Mouse (Mus musculus) hindbrain, embryonic 13.5 days (tissue): ENCODE data around the gene Tspan10. TPM values are rescaled to one million over a fixed set of nuclear protein-coding genes. Genes with fewer than 3 reads are reported as not detected.
"Not testable (repeated sequence)": the region's sequence is repeated elsewhere in the genome, so short reads cannot be mapped to it uniquely, and the experiment has no call there.

ENCODE experiments used
- ATAC-seq: fragments of 200-750 bp; cut with Nextera tagmentation; 2 replicates; pipeline ENCODE4 v1.8.0; 2017; ENCODE audit warnings: moderate TSS enrichment; ENCODE audit not compliant: low FRiP score
- H3K27ac ChIP-seq: fragments of 300-500 bp; sonication (generic); 2 replicates; pipeline ENCODE4 v1.5.1; 2015; ENCODE audit warnings: inconsistent platforms, mild to moderate bottlenecking, moderate library complexity
- H3K27me3 ChIP-seq: fragments of 300-500 bp; sonication (generic); 2 replicates; pipeline ENCODE4 v1.6.1; 2015; ENCODE audit warnings: mild to moderate bottlenecking, inconsistent platforms
- H3K36me3 ChIP-seq: fragments of 300-500 bp; sonication (generic); 2 replicates; pipeline ENCODE4 v1.6.1; 2015; ENCODE audit warnings: mild to moderate bottlenecking, inconsistent platforms
- H3K4me1 ChIP-seq: fragments of 300-500 bp; sonication (generic); replicated peaks from 2 replicates; pipeline ENCODE4 v1.6.1; 2015; ENCODE audit warnings: inconsistent platforms
- H3K4me2 ChIP-seq: fragments of 300-500 bp; sonication (generic); 2 replicates; pipeline ENCODE4 v1.6.1; 2015; ENCODE audit warnings: inconsistent platforms, mild to moderate bottlenecking, moderate library complexity
- H3K4me3 ChIP-seq: fragments of 300-500 bp; sonication (generic); 2 replicates; pipeline ENCODE4 v1.5.1; 2015; ENCODE audit warnings: mild to moderate bottlenecking, inconsistent platforms
- H3K9ac ChIP-seq: fragments of 300-500 bp; sonication (generic); 2 replicates; pipeline ENCODE4 v1.6.1; 2015; ENCODE audit warnings: mild to moderate bottlenecking, inconsistent platforms
- H3K9me3 ChIP-seq: fragments of 300-500 bp; sonication (generic); 2 replicates; pipeline ENCODE4 v1.6.1; 2016; ENCODE audit warnings: inconsistent platforms
- WGBS: fragments of 180-500 bp; shearing (Covaris S2); methylation state at CpG from one replicate; pipeline ENCODE4 v1.1.7; 2015; 5-methylcytosine and 5-hydroxymethylcytosine counted together
- polyA plus RNA-seq: library from polyadenylated mRNA; unstranded; fragments of >200 nt; fragmentation: Nextera tagmentation; extraction: Ambion mirVana; gene quantifications from 2 replicates; pipeline ENCODE4 v1.2.1, GENCODE M21; 2015

Gene Tspan10
- not detected in 2 replicates for polyA plus RNA-seq

DNA sequence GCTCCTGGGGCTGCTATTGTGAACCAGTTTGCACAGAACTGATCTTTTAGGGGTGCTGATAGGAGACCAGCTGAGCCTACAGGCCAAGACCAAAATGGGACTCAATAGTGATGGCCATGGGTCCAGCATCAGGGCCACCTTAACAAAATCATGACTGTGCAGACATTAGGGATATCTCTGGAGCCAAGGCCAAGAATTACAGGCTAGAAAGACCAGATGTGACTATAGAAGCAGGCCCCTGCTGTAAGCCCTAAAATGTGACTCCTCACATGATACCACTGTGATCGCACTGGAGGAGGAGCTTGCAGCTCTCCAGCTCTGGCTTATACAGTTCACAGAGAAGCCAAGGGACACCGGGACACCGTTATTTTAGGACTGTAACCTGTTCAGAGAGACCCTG is at the start of gene Tspan10:
Gene Tspan10, plus strand, starts transcription at position 301 of the 400 bp plus-strand sequence.
- no peak within 1 kb of the TSS for H3K9ac ChIP-seq
- no peak for ATAC-seq

DNA sequence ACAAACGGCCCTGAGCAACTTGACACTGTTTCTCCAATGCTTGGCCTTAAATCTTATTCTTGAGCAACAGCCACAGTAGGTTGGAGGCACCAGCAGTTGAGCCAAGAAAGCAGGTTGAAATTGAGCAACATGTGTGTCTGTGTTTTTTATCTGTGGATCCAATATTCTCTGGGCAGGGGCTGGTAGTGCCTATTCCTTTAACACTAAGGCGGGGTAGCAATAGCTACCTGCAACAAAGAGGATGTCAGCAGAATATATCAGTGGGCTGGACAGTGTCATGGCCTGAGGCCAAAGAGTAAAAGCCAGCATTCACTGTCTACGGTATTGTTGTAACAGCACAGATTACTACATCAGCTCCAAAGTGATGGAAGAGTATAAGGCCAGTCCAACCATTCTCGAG is 46.8 kb upstream of the Tspan10 start:
- Histone ChIP-seq H3K27me3 (no peaks in the 10 kb centered on the region), H3K4me2 (no peak overlapping the region), H3K4me3 (no peak overlapping the region), H3K4me1 (no peaks in the 10 kb centered on the region), H3K36me3 (peaks cover 72% of the 10 kb centered on the region), H3K27ac (no peak overlapping the region), H3K9ac (no peak overlapping the region), H3K9me3 (no peaks in the 10 kb centered on the region)
- WGBS, result 83% methylated on average over 4 of the region's 4 CpGs
- ATAC-seq, result no peak

More for the DNA sequence above, at the start of gene Tspan10:
- H3K4me3 ChIP-seq, result no peak within 1 kb of the TSS
- no peaks in the 10 kb centered on the region for H3K36me3 ChIP-seq
- WGBS, result 94% methylated on average over 3 of the region's 3 CpGs
- H3K9me3 ChIP-seq, result no peaks in the 10 kb centered on the region
- no peak within 1 kb of the TSS for H3K27ac ChIP-seq
- H3K4me1 ChIP-seq, result no peaks in the 10 kb centered on the region
- H3K4me2 ChIP-seq, result no peak within 1 kb of the TSS
- no peaks in the 10 kb centered on the region for H3K27me3 ChIP-seq

DNA sequence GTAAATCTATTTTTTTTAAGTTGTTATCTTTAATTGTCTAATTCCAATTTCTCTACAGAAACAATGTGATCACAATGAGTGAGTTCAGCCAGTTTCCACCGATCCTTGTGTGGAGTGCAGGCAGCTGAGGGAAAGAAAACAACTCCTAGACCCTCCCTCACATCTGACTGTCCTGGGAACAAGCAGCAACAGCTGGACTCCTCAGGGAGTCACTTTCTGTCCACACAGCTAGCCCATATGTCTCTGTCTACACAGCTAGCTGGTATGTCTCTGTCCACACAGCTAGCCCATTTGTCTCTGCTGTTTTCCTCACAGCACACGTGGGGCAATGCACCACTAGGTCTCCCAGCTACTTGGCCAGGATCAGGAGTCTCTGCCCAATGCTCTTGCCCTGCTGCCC is 44.8 kb upstream of the Tspan10 start:
- Histone ChIP-seq H3K36me3 (peaks cover 80% of the 10 kb centered on the region), H3K4me3 (no peak overlapping the region), H3K27me3 (no peaks in the 10 kb centered on the region), H3K4me1 (no peaks in the 10 kb centered on the region), H3K9ac (no peak overlapping the region), H3K4me2 (no peak overlapping the region), H3K27ac (no peak overlapping the region), H3K9me3 (no peaks in the 10 kb centered on the region)
- WGBS, result 79% methylated on average over 2 of the region's 2 CpGs
- ATAC-seq, result no peak

DNA sequence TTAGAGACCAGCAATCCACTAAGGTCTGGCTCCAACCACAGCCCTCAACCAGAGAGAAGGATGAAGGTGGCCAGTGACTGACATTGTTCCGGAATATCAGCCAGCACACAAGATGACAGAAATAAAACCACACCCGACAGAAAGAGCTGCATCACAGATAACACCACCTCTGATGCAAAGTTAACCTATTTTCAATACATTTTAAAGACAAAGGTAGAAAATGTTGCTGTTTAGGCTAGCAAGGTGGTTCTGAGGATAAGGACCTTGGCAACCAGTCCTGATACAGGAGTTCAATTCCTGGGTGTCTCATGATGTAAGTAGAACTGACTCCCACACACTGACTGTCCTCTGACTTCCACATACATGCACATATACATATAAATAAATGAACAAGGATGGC is 43.1 kb upstream of the Tspan10 start:
- Histone ChIP-seq H3K4me2 (no peak overlapping the region), H3K27me3 (no peaks in the 10 kb centered on the region), H3K9ac (no peak overlapping the region), H3K27ac (no peak overlapping the region), H3K4me1 (no peaks in the 10 kb centered on the region), H3K36me3 (peaks cover 79% of the 10 kb centered on the region), H3K4me3 (no peak overlapping the region), H3K9me3 (no peaks in the 10 kb centered on the region)
- 96% methylated on average over 2 of the region's 2 CpGs for WGBS
- no peak for ATAC-seq

DNA sequence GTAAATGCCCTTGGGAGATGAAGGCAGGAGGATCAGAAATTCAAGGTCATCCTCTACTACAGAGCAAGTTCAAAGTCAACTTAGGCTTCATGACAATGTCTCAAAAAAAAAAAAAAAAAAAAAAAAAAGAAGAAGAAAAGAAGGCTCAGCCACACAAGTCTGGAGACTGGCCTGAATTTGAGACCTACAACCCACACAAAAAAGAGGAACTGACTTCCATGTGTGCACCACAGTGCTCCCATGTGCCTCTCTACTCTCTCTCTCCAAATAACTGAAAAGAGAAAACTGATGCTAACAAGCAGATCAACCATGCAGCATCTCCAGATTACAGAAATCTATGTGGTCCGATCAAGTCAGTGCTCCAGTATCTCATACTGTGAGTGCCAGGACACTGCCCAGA is 37.6 kb upstream of the Tspan10 start:
- no peak overlapping the region for H3K9ac ChIP-seq
- H3K4me1 ChIP-seq, result no peaks in the 10 kb centered on the region
- H3K27me3 ChIP-seq, result no peaks in the 10 kb centered on the region
- no peak overlapping the region for H3K4me2 ChIP-seq
- no peaks in the 10 kb centered on the region for H3K9me3 ChIP-seq
- no peak overlapping the region for H3K27ac ChIP-seq
- peaks cover 96% of the 10 kb centered on the region for H3K36me3 ChIP-seq
- no peak for ATAC-seq
- 94% methylated on average over 1 of the region's 1 CpGs for WGBS
- no peak overlapping the region for H3K4me3 ChIP-seq

DNA sequence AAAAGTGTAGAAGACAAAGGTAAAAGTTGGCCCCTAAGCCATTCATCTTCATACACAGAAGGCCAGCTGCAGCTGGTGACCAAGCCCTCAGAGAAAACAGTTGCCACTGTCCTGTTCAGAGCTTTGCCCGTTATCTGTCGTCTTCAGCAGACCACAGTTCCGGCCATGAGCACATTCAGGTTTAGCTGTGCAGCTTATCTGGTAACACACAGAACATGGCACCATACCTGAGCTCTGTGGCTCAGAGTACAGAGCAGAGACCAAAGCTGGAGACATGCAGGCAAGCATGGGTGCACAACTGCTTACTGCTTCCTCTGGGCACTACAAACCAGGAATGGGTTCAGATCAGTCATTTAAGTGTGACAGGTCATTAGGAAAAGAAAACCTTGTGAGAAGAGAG is 36.6 kb upstream of the Tspan10 start:
- WGBS, result 96% methylated on average over 3 of the region's 3 CpGs
- H3K9ac ChIP-seq, result no peak overlapping the region
- no peaks in the 10 kb centered on the region for H3K9me3 ChIP-seq
- H3K27me3 ChIP-seq, result no peaks in the 10 kb centered on the region
- no peaks in the 10 kb centered on the region for H3K4me1 ChIP-seq
- no peak for ATAC-seq
- H3K4me2 ChIP-seq, result no peak overlapping the region
- peaks cover 97% of the 10 kb centered on the region for H3K36me3 ChIP-seq
- no peak overlapping the region for H3K4me3 ChIP-seq
- no peak overlapping the region for H3K27ac ChIP-seq

DNA sequence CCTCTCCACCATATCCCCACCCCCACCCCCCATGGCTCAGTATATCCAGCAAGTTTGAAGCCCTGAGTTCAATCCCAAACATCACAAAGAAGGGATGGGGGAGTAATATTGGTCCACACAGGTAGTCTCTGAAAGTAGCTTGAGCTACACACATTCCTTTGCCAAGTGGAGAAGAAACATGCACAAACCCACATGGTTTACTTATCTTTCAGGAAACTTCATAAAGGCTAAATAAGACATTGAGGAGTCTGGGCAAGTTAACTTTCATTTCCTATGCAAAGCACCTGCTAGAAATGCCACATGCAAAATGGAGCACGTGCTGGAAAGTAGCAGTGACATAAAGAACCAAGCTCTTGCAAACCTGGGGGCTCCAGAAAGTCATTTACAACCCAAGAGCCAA is 36.0 kb upstream of the Tspan10 start:
- Histone ChIP-seq H3K36me3 (peaks cover 97% of the 10 kb centered on the region), H3K27ac (no peak overlapping the region), H3K27me3 (no peaks in the 10 kb centered on the region), H3K4me1 (no peaks in the 10 kb centered on the region), H3K4me3 (no peak overlapping the region), H3K9ac (no peak overlapping the region), H3K4me2 (no peak overlapping the region), H3K9me3 (no peaks in the 10 kb centered on the region)
- WGBS, result 98% methylated on average over 1 of the region's 1 CpGs
- ATAC-seq, result no peak

DNA sequence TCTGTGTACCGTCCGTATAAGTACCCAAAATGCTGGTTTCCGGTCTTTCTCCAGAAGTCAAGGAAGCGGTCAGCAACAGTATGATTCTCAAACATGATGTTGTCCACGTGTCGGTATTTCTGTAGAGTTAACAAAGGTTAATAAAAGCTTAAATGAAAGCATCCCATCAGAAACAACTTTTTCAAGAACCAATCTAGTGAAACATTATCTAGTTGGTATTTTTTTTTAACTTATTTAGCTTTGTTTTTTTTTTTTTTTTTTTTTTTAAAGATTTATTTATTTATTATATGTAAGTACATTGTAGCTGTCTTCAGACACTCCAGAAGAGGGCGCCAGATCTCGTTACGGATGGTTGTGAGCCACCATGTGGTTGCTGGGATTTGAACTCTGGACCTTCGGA is 28.8 kb upstream of the Tspan10 start:
- H3K4me2 ChIP-seq, H3K27ac ChIP-seq, H3K27me3 ChIP-seq, H3K4me3 ChIP-seq, H3K9me3 ChIP-seq, ATAC-seq, H3K9ac ChIP-seq, H3K4me1 ChIP-seq: not testable (repeated sequence)
- peaks cover 92% of the 10 kb centered on the region for H3K36me3 ChIP-seq
- WGBS, result 97% methylated on average over 7 of the region's 10 CpGs

DNA sequence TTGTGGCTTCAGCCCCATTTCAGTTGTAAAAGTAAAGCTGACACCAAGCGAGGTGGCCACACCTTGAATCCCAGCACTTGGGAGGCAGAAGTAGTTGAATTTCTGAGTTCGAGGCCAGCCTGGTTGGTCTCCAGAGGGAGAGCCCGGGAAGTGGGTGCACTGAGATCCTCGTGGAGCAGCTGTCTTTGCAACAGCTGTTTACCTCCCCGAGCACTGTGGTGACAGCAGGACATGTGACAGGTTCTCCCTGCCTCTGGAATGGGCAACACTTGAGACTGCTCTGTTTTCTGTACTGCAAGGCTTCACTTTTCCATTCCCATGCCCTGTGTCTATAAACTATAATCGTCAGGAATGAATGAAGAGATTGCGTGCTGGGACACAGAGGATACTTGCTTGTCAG is 24.6 kb upstream of the Tspan10 start:
- H3K9ac ChIP-seq, result no peak overlapping the region
- H3K9me3 ChIP-seq, result no peaks in the 10 kb centered on the region
- no peak overlapping the region for H3K4me2 ChIP-seq
- H3K4me1 ChIP-seq, result no peaks in the 10 kb centered on the region
- peaks cover 89% of the 10 kb centered on the region for H3K36me3 ChIP-seq
- H3K4me3 ChIP-seq, result no peak overlapping the region
- no peak for ATAC-seq
- no peak overlapping the region for H3K27ac ChIP-seq
- no peaks in the 10 kb centered on the region for H3K27me3 ChIP-seq
- 90% methylated on average over 7 of the region's 7 CpGs for WGBS

DNA sequence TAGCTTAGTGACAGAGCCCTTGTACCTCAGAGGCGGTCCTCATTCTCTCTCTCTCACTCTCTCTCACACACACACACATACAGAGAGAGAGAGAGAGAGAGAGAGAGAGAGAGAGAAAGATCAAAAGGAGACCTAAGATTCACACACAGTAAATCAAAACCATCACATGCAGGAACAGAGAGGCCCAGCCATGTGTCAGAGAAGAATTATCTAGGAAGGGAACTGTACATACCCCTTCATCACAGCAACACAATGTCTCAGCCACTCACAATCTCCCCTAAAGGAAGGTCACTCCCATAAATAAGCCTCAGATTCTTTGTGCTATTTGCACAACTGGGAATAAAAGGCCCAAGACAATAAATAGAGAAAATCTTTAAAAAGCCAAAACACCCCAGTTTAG is 23.9 kb upstream of the Tspan10 start:
- WGBS, result 81% methylated on average over 1 of the region's 1 CpGs
- Histone ChIP-seq H3K9me3 (no peaks in the 10 kb centered on the region), H3K4me2 (no peak overlapping the region), H3K27ac (no peak overlapping the region), H3K4me3 (no peak overlapping the region), H3K36me3 (peaks cover 88% of the 10 kb centered on the region), H3K9ac (no peak overlapping the region), H3K4me1 (no peaks in the 10 kb centered on the region), H3K27me3 (no peaks in the 10 kb centered on the region)
- ATAC-seq, result no peak

DNA sequence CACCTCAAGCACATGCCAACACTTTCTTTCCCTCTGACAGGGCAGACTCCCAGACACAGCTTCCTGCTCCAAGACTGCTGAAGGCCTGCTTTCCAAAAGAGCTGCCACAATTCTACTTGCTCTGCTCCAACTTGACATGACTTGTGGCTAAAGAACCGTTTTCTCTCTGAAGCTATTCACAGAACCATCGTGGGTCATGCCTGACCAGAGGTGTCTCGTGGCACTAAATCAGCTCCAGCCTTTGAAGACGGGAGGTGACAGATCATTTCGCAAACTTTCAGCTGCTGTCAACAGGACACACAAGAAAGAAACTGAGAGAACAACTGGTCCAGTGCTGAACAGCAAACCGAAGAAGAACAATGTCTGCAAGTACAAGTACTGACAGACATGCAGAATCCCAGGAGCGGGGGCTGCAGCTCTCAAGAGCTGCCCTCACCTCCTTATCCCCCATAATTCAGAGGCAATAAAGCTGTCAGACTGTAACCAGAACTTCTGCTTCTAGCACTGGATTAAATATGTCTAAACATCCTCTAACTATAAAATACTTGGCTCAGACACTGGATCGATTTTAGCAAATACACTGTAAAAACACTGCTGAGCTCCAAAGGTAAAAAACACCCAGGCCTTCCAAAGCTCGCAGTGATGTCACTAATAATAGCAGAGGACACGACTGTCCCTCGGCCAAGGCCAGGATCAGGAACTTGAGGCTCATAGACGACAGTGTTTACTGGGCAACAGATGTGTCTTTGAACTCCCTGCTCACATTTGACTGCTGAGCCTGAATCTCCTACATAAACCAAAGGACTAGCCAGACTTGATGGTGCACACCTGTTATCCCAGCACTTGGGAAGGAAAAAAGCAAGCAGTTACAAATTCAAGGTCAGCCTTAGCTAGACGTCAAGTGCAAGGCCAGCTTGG is 19.5 kb upstream of the Tspan10 start:
- 0 out of 2 replicates have a peak overlapping the region, but pooled peaks have one; percentile 8 for H3K27ac ChIP-seq
- no peaks in the 10 kb centered on the region for H3K4me1 ChIP-seq
- H3K4me2 ChIP-seq, result no peak overlapping the region
- H3K36me3 ChIP-seq, result peaks cover 85% of the 10 kb centered on the region
- no peak for ATAC-seq
- H3K9ac ChIP-seq, result no peak overlapping the region
- H3K27me3 ChIP-seq, result no peaks in the 10 kb centered on the region
- no peak overlapping the region for H3K4me3 ChIP-seq
- no peaks in the 10 kb centered on the region for H3K9me3 ChIP-seq
- 95% methylated on average over 13 of the region's 13 CpGs for WGBS

DNA sequence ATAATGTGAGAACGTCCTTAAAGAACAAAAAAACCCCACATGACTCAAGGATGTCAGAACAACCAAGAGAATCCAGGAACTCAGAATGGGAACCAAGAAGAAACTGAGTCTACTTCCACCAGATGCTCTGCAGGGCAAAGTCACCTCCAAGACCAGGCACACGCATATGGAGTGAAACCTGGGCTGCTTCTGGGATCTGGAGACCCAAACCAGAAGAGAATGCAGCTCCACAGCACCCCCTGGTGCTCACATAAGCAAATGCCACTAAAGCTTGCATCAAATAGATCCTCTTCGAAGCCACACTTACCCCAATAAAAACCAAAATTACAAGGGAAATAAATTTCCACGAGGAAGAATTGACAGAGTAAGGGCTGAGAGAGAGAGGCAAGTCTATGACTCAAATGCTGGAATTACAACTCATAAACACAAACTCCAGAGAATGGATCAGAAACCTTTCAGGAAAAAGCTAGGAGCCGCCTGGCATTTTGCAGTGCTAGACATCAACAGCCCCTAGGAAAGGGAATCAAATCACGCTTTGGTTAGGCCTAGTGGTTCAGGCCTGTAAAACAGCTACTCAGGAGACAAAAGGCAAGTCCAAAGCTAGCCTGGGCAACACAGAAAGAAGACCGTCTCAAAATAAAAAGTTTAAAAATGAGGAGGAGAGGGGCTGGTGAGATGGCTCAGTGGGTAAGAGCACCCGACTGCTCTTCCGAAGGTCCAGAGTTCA is 18.7 kb upstream of the Tspan10 start:
- 0 out of 2 replicates have a peak overlapping the region, but pooled peaks have one; percentile 8 for H3K27ac ChIP-seq
- no peaks in the 10 kb centered on the region for H3K4me1 ChIP-seq
- no peak overlapping the region for H3K4me2 ChIP-seq
- H3K9me3 ChIP-seq, result no peaks in the 10 kb centered on the region
- no peaks in the 10 kb centered on the region for H3K27me3 ChIP-seq
- H3K36me3 ChIP-seq, result peaks cover 85% of the 10 kb centered on the region
- ATAC-seq, result no peak
- 76% methylated on average over 9 of the region's 9 CpGs for WGBS
- H3K4me3 ChIP-seq, result no peak overlapping the region
- no peak overlapping the region for H3K9ac ChIP-seq
